Mouse (Mus musculus): ENCODE results near the gene Tubb4b.

GRCm38 (mm10) chr2:25242101-25242506 is 17.6 kb upstream of the Tubb4b start, which contains the start of the genes Rnf208 and Cysrt1:
- TF ChIP-seq CTCF (IDR thresholded peaks at IDR 0.05; ENCODE audit: low read depth): no peak
- no peak for TF ChIP-seq EP300 (IDR thresholded peaks at IDR 0.05; ENCODE audit: low read depth)
